Mouse (Mus musculus): ENCODE measurements at regions not wholly inside any gene's neighbourhood (a gene's known extent, or its start where the extent isn't known, plus 50 kb on each side); places are given as distances from the start of the nearest gene placed in this dataset.
A peak's percentile ranks its signal among the peaks of the same experiment; 100 is the strongest.

- Histone ChIP-seq H3K4me1 (ENCODE audit: control insufficient read depth, insufficient read depth, low read length) (no peaks in the 10 kb centered on the region), H3K36me3 (ENCODE audit: control insufficient read depth, insufficient read depth, low read length) (no peaks in the 10 kb centered on the region), H3K4me3 (ENCODE audit: low read depth, low read length) (no peak overlapping the region), H3K27me3 (ENCODE audit: control insufficient read depth, insufficient read depth, low read length) (no peaks in the 10 kb centered on the region), H3K4me2 (ENCODE audit: low read depth, severe bottlenecking) (no peak overlapping the region), H3K9me3 (ENCODE audit: control insufficient read depth, low read length) (no peaks in the 10 kb centered on the region), H3K27ac (replicated peaks; ENCODE audit: low read depth, low read length) (no peak overlapping the region), H3K9ac (ENCODE audit: low read length) (no peak overlapping the region)
- ATAC-seq (ENCODE audit: insufficient number of reproducible peaks, low FRiP score, low TSS enrichment, low read depth) (no peak), DNase-seq (ENCODE audit: low spot score) (no peak)
- WGBS = 86% methylated on average over 2 of the region's 2 CpGs
Measured at GRCm38 (mm10) chr15:31798863-31799262, 197.2 kb downstream of the Fam173b start.

DNA sequence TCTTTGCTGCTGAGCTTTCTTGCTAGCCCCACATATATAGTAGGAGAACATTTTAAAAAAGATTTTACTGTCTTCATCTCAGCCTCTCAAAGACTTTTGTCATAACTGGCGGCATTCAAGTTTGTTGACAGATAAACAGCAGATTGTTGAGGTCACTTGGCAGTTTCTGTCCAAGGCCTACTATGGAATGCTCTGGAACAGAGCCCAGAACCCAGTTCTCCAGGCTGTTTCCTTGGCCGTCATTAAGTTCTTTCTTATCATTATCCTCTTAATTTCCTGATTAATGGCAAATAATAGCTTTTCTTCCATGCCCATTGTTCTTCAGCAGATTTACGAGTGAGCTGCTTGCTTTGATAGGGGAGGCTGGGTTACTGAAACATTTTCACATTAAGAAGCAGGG lies 203.9 kb downstream of the Fam173b start:
- no peak for ATAC-seq (ENCODE audit: insufficient number of reproducible peaks, low FRiP score, low TSS enrichment, low read depth)
- Histone ChIP-seq H3K27ac (replicated peaks; ENCODE audit: low read depth, low read length) (no peak overlapping the region), H3K36me3 (ENCODE audit: control insufficient read depth, insufficient read depth, low read length) (no peaks in the 10 kb centered on the region), H3K27me3 (ENCODE audit: control insufficient read depth, insufficient read depth, low read length) (no peaks in the 10 kb centered on the region), H3K4me1 (ENCODE audit: control insufficient read depth, insufficient read depth, low read length) (no peaks in the 10 kb centered on the region), H3K4me2 (ENCODE audit: low read depth, severe bottlenecking) (no peak overlapping the region), H3K9ac (ENCODE audit: low read length) (no peak overlapping the region), H3K9me3 (ENCODE audit: control insufficient read depth, low read length) (no peaks in the 10 kb centered on the region), H3K4me3 (ENCODE audit: low read depth, low read length) (no peak overlapping the region)
- no peak for DNase-seq (ENCODE audit: low spot score)
- WGBS = 87% methylated on average over 3 of the region's 3 CpGs

DNA sequence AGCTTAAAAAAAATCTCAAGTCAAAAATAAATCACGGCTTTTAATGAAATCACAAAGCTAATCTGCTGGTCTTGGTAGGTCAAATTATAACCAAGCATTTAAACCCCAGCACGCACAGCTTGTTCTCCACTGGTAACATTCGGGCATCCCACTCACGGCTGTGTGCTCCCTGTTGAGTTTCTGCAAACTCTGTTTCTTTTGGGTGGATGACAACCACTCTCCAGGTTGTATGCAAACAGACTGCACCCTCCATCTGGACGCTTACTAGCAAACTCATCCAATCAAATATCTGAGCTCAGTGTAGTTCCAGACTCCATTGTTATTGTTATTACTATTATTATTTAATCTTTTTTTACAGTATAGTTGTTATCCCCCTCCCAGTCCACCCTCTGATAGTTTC lies 213.9 kb downstream of the Fam173b start:
- H3K27me3 ChIP-seq (ENCODE audit: control insufficient read depth, insufficient read depth, low read length) = no peaks in the 10 kb centered on the region
- H3K4me1 ChIP-seq (ENCODE audit: control insufficient read depth, insufficient read depth, low read length) = no peaks in the 10 kb centered on the region
- 79% methylated on average over 5 of the region's 5 CpGs for WGBS
- H3K4me2 ChIP-seq (ENCODE audit: low read depth, severe bottlenecking) = no peak overlapping the region
- DNase-seq (ENCODE audit: low spot score) (no peak), ATAC-seq (ENCODE audit: insufficient number of reproducible peaks, low FRiP score, low TSS enrichment, low read depth) (no peak)
- H3K27ac ChIP-seq (replicated peaks; ENCODE audit: low read depth, low read length) = no peak overlapping the region
- H3K4me3 ChIP-seq (ENCODE audit: low read depth, low read length) = no peak overlapping the region
- no peak overlapping the region for H3K9ac ChIP-seq (ENCODE audit: low read length)
- no peaks in the 10 kb centered on the region for H3K9me3 ChIP-seq (ENCODE audit: control insufficient read depth, low read length)
- no peaks in the 10 kb centered on the region for H3K36me3 ChIP-seq (ENCODE audit: control insufficient read depth, insufficient read depth, low read length)

GRCm38 (mm10) chr15:31819219-31819618 lies 217.6 kb downstream of the Fam173b start:
- Histone ChIP-seq H3K27ac (replicated peaks; ENCODE audit: low read depth, low read length) (no peak overlapping the region), H3K4me2 (ENCODE audit: low read depth, severe bottlenecking) (no peak overlapping the region), H3K4me3 (ENCODE audit: low read depth, low read length) (no peak overlapping the region), H3K9me3 (ENCODE audit: control insufficient read depth, low read length) (no peaks in the 10 kb centered on the region), H3K36me3 (ENCODE audit: control insufficient read depth, insufficient read depth, low read length) (no peaks in the 10 kb centered on the region), H3K9ac (ENCODE audit: low read length) (no peak overlapping the region), H3K4me1 (ENCODE audit: control insufficient read depth, insufficient read depth, low read length) (no peaks in the 10 kb centered on the region), H3K27me3 (ENCODE audit: control insufficient read depth, insufficient read depth, low read length) (no peaks in the 10 kb centered on the region)
- WGBS = 26% methylated on average over 6 of the region's 6 CpGs
- DNase-seq (ENCODE audit: low spot score) (no peak), ATAC-seq (ENCODE audit: insufficient number of reproducible peaks, low FRiP score, low TSS enrichment, low read depth) (peak; percentile 65; the same call in 1 of the 2 replicates)

DNA sequence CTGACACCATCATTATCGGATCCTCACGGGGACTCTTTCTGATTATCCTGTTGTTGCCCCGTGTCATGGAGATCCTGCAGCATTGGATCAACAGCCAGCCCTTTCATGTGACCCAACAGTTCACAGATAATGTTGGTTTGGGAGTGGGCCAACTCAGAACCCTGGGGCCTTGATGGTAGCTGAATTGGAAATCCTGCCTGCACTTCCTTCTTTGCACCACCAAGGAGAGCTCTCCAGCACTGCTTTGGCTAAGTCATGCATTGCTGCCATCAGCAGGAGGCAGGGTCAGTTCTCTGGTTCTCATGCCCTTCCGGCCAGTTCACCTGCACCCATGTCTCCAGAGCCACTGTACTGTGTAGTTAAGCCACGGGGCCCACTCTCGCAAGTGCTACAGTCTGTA lies 225.6 kb downstream of the Fam173b start:
- no peak for ATAC-seq (ENCODE audit: insufficient number of reproducible peaks, low FRiP score, low TSS enrichment, low read depth)
- 91% methylated on average over 6 of the region's 6 CpGs for WGBS
- H3K9ac ChIP-seq (ENCODE audit: low read length) = no peak overlapping the region
- H3K9me3 ChIP-seq (ENCODE audit: control insufficient read depth, low read length) = no peaks in the 10 kb centered on the region
- no peak overlapping the region for H3K4me3 ChIP-seq (ENCODE audit: low read depth, low read length)
- H3K27ac ChIP-seq (replicated peaks; ENCODE audit: low read depth, low read length) = no peak overlapping the region
- H3K36me3 ChIP-seq (ENCODE audit: control insufficient read depth, insufficient read depth, low read length) = no peaks in the 10 kb centered on the region
- no peaks in the 10 kb centered on the region for H3K27me3 ChIP-seq (ENCODE audit: control insufficient read depth, insufficient read depth, low read length)
- DNase-seq (ENCODE audit: low spot score) = no peak
- H3K4me1 ChIP-seq (ENCODE audit: control insufficient read depth, insufficient read depth, low read length) = no peaks in the 10 kb centered on the region
- H3K4me2 ChIP-seq (ENCODE audit: low read depth, severe bottlenecking) = no peak overlapping the region

DNA sequence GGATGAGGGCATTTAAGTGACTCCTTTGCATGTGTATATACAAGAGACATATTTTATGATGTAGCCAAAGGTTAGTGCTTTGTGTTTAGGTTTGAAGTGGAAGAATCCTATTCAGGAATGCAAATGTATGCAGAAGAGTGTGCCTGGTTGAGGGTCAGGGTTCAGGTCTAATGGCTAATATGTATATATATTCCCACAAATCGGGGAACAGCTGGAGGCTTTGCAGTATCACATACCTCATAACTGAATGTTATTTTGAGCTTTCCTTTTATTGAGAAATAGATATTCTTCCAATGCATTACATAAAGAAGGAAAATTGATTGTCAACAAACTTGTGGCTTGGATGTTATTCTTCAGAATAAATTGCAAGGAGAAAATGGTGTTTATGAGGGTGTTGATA lies 239.9 kb downstream of the Fam173b start:
- no peaks in the 10 kb centered on the region for H3K36me3 ChIP-seq (ENCODE audit: control insufficient read depth, insufficient read depth, low read length)
- H3K9me3 ChIP-seq (ENCODE audit: control insufficient read depth, low read length) = no peaks in the 10 kb centered on the region
- DNase-seq (ENCODE audit: low spot score) (no peak), ATAC-seq (ENCODE audit: insufficient number of reproducible peaks, low FRiP score, low TSS enrichment, low read depth) (no peak)
- H3K9ac ChIP-seq (ENCODE audit: low read length) = no peak overlapping the region
- H3K4me3 ChIP-seq (ENCODE audit: low read depth, low read length) = no peak overlapping the region
- no peaks in the 10 kb centered on the region for H3K4me1 ChIP-seq (ENCODE audit: control insufficient read depth, insufficient read depth, low read length)
- WGBS = 86% methylated on average over 1 of the region's 1 CpGs
- no peaks in the 10 kb centered on the region for H3K27me3 ChIP-seq (ENCODE audit: control insufficient read depth, insufficient read depth, low read length)
- no peak overlapping the region for H3K4me2 ChIP-seq (ENCODE audit: low read depth, severe bottlenecking)
- no peak overlapping the region for H3K27ac ChIP-seq (replicated peaks; ENCODE audit: low read depth, low read length)

DNA sequence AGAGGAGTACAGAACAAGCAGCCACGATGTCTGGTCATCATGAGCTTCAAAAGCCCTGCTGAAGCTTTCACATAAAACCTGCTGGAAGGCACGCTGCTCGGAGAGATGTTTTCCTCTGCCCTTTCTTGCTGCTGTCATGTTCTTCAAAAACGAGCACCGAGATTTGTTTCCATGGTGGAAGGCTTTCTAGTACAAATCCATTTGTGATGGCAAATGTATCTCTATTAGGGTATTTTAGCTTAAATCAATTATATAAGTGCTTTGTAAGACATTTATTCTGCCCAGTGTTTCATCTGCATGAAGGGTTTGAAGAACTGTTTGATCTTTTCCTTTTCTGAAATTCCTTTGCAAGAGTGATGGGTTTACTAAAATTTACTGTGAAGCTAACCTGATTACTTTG lies 253.1 kb downstream of the Fam173b start:
- Histone ChIP-seq H3K27ac (replicated peaks; ENCODE audit: low read depth, low read length) (no peak overlapping the region), H3K27me3 (ENCODE audit: control insufficient read depth, insufficient read depth, low read length) (no peaks in the 10 kb centered on the region), H3K4me2 (ENCODE audit: low read depth, severe bottlenecking) (no peak overlapping the region), H3K9me3 (ENCODE audit: control insufficient read depth, low read length) (no peaks in the 10 kb centered on the region), H3K36me3 (ENCODE audit: control insufficient read depth, insufficient read depth, low read length) (no peaks in the 10 kb centered on the region), H3K4me1 (ENCODE audit: control insufficient read depth, insufficient read depth, low read length) (no peaks in the 10 kb centered on the region), H3K4me3 (ENCODE audit: low read depth, low read length) (no peak overlapping the region), H3K9ac (ENCODE audit: low read length) (no peak overlapping the region)
- WGBS = 75% methylated on average over 5 of the region's 5 CpGs
- DNase-seq (ENCODE audit: low spot score) (no peak), ATAC-seq (ENCODE audit: insufficient number of reproducible peaks, low FRiP score, low TSS enrichment, low read depth) (no peak)

GRCm38 (mm10) chr15:31855188-31855587 lies 253.5 kb downstream of the Fam173b start:
- Histone ChIP-seq H3K4me1 (ENCODE audit: control insufficient read depth, insufficient read depth, low read length) (no peaks in the 10 kb centered on the region), H3K27ac (replicated peaks; ENCODE audit: low read depth, low read length) (no peak overlapping the region), H3K9me3 (ENCODE audit: control insufficient read depth, low read length) (no peaks in the 10 kb centered on the region), H3K4me3 (ENCODE audit: low read depth, low read length) (no peak overlapping the region), H3K4me2 (ENCODE audit: low read depth, severe bottlenecking) (no peak overlapping the region), H3K27me3 (ENCODE audit: control insufficient read depth, insufficient read depth, low read length) (no peaks in the 10 kb centered on the region), H3K36me3 (ENCODE audit: control insufficient read depth, insufficient read depth, low read length) (no peaks in the 10 kb centered on the region), H3K9ac (ENCODE audit: low read length) (no peak overlapping the region)
- no peak for DNase-seq (ENCODE audit: low spot score)
- ATAC-seq (ENCODE audit: insufficient number of reproducible peaks, low FRiP score, low TSS enrichment, low read depth) = no peak
- 65% methylated on average over 3 of the region's 3 CpGs for whole genome bisulfite sequencing

DNA sequence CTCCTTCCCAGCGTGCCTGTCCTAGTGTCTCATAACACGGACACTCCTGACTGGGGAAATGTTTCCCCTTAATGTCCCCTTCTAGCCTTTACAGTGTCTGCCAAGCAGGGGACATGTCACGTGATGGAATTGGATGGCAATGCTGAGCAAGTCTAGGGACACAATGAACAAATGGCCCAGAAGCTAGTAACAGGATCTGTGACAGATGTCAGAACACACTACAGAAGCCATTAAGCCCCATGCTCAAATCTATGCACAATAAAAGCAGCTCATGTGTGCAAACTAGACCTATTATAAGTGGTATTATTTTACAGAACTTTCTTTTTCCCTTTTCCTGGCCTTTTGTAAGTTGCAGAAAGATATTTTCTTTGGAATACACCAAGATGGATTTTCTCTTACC lies 267.4 kb downstream of the Fam173b start:
- no peak overlapping the region for H3K4me2 ChIP-seq (ENCODE audit: low read depth, severe bottlenecking)

More for the DNA sequence above, 267.4 kb downstream of the Fam173b start:
- ATAC-seq (ENCODE audit: insufficient number of reproducible peaks, low FRiP score, low TSS enrichment, low read depth) = no peak
- Histone ChIP-seq H3K27ac (replicated peaks; ENCODE audit: low read depth, low read length) (no peak overlapping the region), H3K36me3 (ENCODE audit: control insufficient read depth, insufficient read depth, low read length) (no peaks in the 10 kb centered on the region), H3K27me3 (ENCODE audit: control insufficient read depth, insufficient read depth, low read length) (no peaks in the 10 kb centered on the region), H3K4me3 (ENCODE audit: low read depth, low read length) (no peak overlapping the region), H3K9ac (ENCODE audit: low read length) (no peak overlapping the region), H3K4me1 (ENCODE audit: control insufficient read depth, insufficient read depth, low read length) (peaks cover 10% of the 10 kb centered on the region), H3K9me3 (ENCODE audit: control insufficient read depth, low read length) (no peaks in the 10 kb centered on the region; the same call in 1 of the 2 replicates)
- DNase-seq (ENCODE audit: low spot score) = no peak
- 87% methylated on average over 3 of the region's 3 CpGs for WGBS
